Mouse (Mus musculus) midbrain, postnatal 0 days (tissue): Measurements from ENCODE around the gene Ccdc160. TPM values are rescaled to one million over a fixed set of nuclear protein-coding genes. Genes with fewer than 3 reads are reported as not detected.

Source experiments
- ATAC-seq: fragments of 200-750 bp; cut with Nextera tagmentation; 2 replicates; pipeline ENCODE4 v1.8.0; 2017; ENCODE audit warnings: moderate number of reproducible peaks, mild to moderate bottlenecking, moderate TSS enrichment, moderate library complexity; ENCODE audit not compliant: low FRiP score
- DNase-seq: peaks from one replicate; pipeline ENCODE4 v3.0.0-alpha.2; 2015; ENCODE audit warnings: low spot score
- H3K27ac ChIP-seq: fragments of 300-500 bp; sonication (generic); 2 replicates; pipeline ENCODE4 v1.5.1; 2014; ENCODE audit warnings: low read depth, mild to moderate bottlenecking, low read length, mixed read lengths
- H3K27me3 ChIP-seq: fragments of 300-500 bp; sonication (generic); 2 replicates; pipeline ENCODE4 v1.6.1; 2014; ENCODE audit warnings: low read length, control low read depth, mixed read lengths; ENCODE audit not compliant: insufficient read depth
- H3K36me3 ChIP-seq: fragments of 300-500 bp; sonication (generic); 2 replicates; pipeline ENCODE4 v1.6.1; 2014; ENCODE audit warnings: low read length, control low read depth, mixed read lengths; ENCODE audit not compliant: insufficient read depth
- H3K4me1 ChIP-seq: fragments of 300-500 bp; sonication (generic); 2 replicates; pipeline ENCODE4 v1.6.1; 2014; ENCODE audit warnings: mild to moderate bottlenecking, control low read depth, antibody characterized with exemption, low read length, mixed read lengths; ENCODE audit not compliant: insufficient read depth
- H3K4me2 ChIP-seq: fragments of 300-500 bp; sonication (generic); 2 replicates; pipeline ENCODE4 v1.6.1; 2014; ENCODE audit warnings: low read depth, mild to moderate bottlenecking, low read length, mixed read lengths; ENCODE audit not compliant: poor library complexity, severe bottlenecking
- H3K4me3 ChIP-seq: fragments of 300-500 bp; sonication (generic); 2 replicates; pipeline ENCODE4 v1.5.1; 2014; ENCODE audit warnings: low read depth, mild to moderate bottlenecking, low read length, moderate library complexity
- H3K9ac ChIP-seq: fragments of 300-500 bp; sonication (generic); replicated peaks from 2 replicates; pipeline ENCODE4 v1.6.1; 2014; ENCODE audit warnings: mild to moderate bottlenecking, low read length, moderate library complexity, mixed read lengths; ENCODE audit not compliant: poor library complexity, severe bottlenecking
- H3K9me3 ChIP-seq: fragments of 300-500 bp; sonication (generic); 2 replicates; pipeline ENCODE4 v1.6.1; 2016; ENCODE audit warnings: low read length, control low read depth
- CTCF ChIP-seq: IDR thresholded peaks from 2 replicates; pipeline ENCODE4 v1.5.1; 2016; ENCODE audit warnings: antibody characterized with exemption, mild to moderate bottlenecking
- WGBS: fragments of 180-500 bp; shearing (Covaris S2); extraction: QIAGEN DNeasy Blood & Tissue Kit; methylation state at CpG from one replicate; pipeline ENCODE4 v1.1.7; 2014; 5-methylcytosine and 5-hydroxymethylcytosine counted together
- microRNA counts: library from miRNA; unstranded; fragments of <30 nt; microRNA quantifications from one replicate; lab custom pipeline; 2015
- microRNA-seq: library from miRNA; unstranded; fragments of <30 nt; microRNA quantifications from one replicate; pipeline ENCODE4, GENCODE M21; 2016; ENCODE audit warnings: borderline number of aligned reads
- polyA plus RNA-seq: library from polyadenylated mRNA; unstranded; fragments of >200 nt; fragmentation: Nextera tagmentation; extraction: Ambion mirVana; gene quantifications from 2 replicates; pipeline ENCODE4 v1.2.1, GENCODE M21; 2015
- total RNA-seq: library from RNA; depleted of rRNA; stranded (reverse); fragments of >200 nt; gene quantifications from 2 replicates; pipeline ENCODE4 v1.2.3, GENCODE M21; 2014; rRNA removed

The Ccdc160 gene
- total and polyA plus RNA-seq, 2 experiments from 2014 or later: 3.2 to 6.3 TPM

- Histone ChIP-seq H3K9me3 (no peaks in the 10 kb centered on the region), H3K4me1 (no peaks in the 10 kb centered on the region), H3K9ac (no peak overlapping the region), H3K4me2 (no peak overlapping the region), H3K27me3 (no peaks in the 10 kb centered on the region), H3K4me3 (no peak overlapping the region), H3K27ac (no peak overlapping the region), H3K36me3 (no peaks in the 10 kb centered on the region)
- ATAC-seq: no peak
- DNase-seq: no peak
- no peak for TF ChIP-seq CTCF
- 71% methylated on average over 14 of the region's 14 CpGs for WGBS
These were observed 7.3 kb downstream of the Ccdc160 start for GRCm38 (mm10) chrX:52798255-52798654.

GRCm38 (mm10) chrX:52799566-52799965, 8.6 kb downstream of the Ccdc160 start:
- Histone ChIP-seq H3K36me3 (no peaks in the 10 kb centered on the region), H3K27me3 (no peaks in the 10 kb centered on the region), H3K4me3 (no peak overlapping the region), H3K27ac (no peak overlapping the region), H3K4me2 (no peak overlapping the region), H3K4me1 (no peaks in the 10 kb centered on the region), H3K9ac (no peak overlapping the region), H3K9me3 (no peaks in the 10 kb centered on the region)
- TF ChIP-seq CTCF: peak; percentile 19; the same call in 1 of the 2 replicates
- WGBS: 33% methylated on average over 6 of the region's 6 CpGs
- no peak for ATAC-seq
- no peak for DNase-seq

- no peak for DNase-seq
These were observed 28.3 kb downstream of the Ccdc160 start for GRCm38 (mm10) chrX:52819338-52819737.

More at GRCm38 (mm10) chrX:52819338-52819737, 28.3 kb downstream of the Ccdc160 start:
- H3K36me3 ChIP-seq: no peaks in the 10 kb centered on the region
- no peaks in the 10 kb centered on the region for H3K27me3 ChIP-seq
- no peak for ATAC-seq
- H3K9me3 ChIP-seq: no peaks in the 10 kb centered on the region
- WGBS: 52% methylated on average over 3 of the region's 3 CpGs
- TF ChIP-seq CTCF: no peak
- no peak overlapping the region for H3K9ac ChIP-seq
- no peaks in the 10 kb centered on the region for H3K4me1 ChIP-seq
- no peak overlapping the region for H3K4me3 ChIP-seq
- H3K4me2 ChIP-seq: no peak overlapping the region
- H3K27ac ChIP-seq: no peak overlapping the region

MicroRNAs within 50 kb of the gene (microRNA counts, 519-probe panel; counts per million panel counts)
- microRNA mmu-miR-106a+mmu-miR-17 (lab: Ali Mortazavi, UCI): 5,047 counts per million, percentile 91 among the panel's probes with 10 or more counts
- microRNA mmu-miR-18b (lab: Ali Mortazavi, UCI): 528 counts per million, percentile 58 among the panel's probes with 10 or more counts
- 528 counts per million, percentile 58 among the panel's probes with 10 or more counts for microRNA mmu-miR-363 (lab: Ali Mortazavi, UCI)

Small RNAs within 50 kb of the gene (microRNA-seq; reads per million reads assigned to microRNA genes)
- gene Mir106a: 50.3 reads per million, percentile 37 among the genes with 10 or more reads in this experiment
- 29.5 reads per million, percentile 32 among the genes with 10 or more reads in this experiment for gene Mir18b
- 1.3 reads per million for gene Mir19b-2
- 58.3 reads per million, percentile 39 among the genes with 10 or more reads in this experiment for gene Mir20b
- gene Mir363: 231 reads per million, percentile 55 among the genes with 10 or more reads in this experiment
- gene Mir92-2: 19.1 reads per million, percentile 28 among the genes with 10 or more reads in this experiment

Other genes starting within 250 kb of the Ccdc160 start
- 19.3 and 32.7 TPM in 2 replicates for gene Gpc3, start 177.2 kb upstream of the Ccdc160 start, total RNA-seq
- gene Gpc3, start 177.2 kb upstream of the Ccdc160 start, polyA plus RNA-seq: 61.7 and 69.3 TPM in 2 replicates
- 44.9 and 45.3 TPM in 2 replicates for gene Phf6, start 121.1 kb downstream of the Ccdc160 start, total RNA-seq
- 37.1 and 40.6 TPM in 2 replicates for gene Phf6, start 121.1 kb downstream of the Ccdc160 start, polyA plus RNA-seq
- gene Hprt, start 196.9 kb downstream of the Ccdc160 start, total RNA-seq: 46.5 and 66.8 TPM in 2 replicates
- 179 and 183 TPM in 2 replicates for gene Hprt, start 196.9 kb downstream of the Ccdc160 start, polyA plus RNA-seq